Mouse (Mus musculus) liver, adult 2 months (tissue): ENCODE measurements around the gene Tbc1d32.

Experiments used
- CTCF ChIP-seq: fragments of 200-500 bp; IDR thresholded peaks from 2 replicates; pipeline ENCODE4 v1.5.1; 2011; ENCODE audit warnings: low read depth, low read length, control low read depth
- POLR2A ChIP-seq: fragments of 200-500 bp; IDR thresholded peaks from 2 replicates; pipeline ENCODE4 v1.6.1; 2011; ENCODE audit warnings: low read length, control low read depth; ENCODE audit not compliant: insufficient read depth; ENCODE audit errors: extremely low read depth

GRCm38 (mm10) chr10:56210343-56210742, 18.1 kb downstream of the Tbc1d32 start:
- TF ChIP-seq CTCF, result no peak
- TF ChIP-seq POLR2A, result no peak
